Mouse (Mus musculus) layer of hippocampus, adult 2 months (tissue): ENCODE data around the gene Ppp6r1. TPM values are rescaled to one million over a fixed set of nuclear protein-coding genes. Genes with fewer than 3 reads are reported as not detected.

Source experiments
- DNase-seq, 2 experiments: peaks; one replicate each; pipeline ENCODE4 v3.0.0; 2022; ENCODE audit warnings: low spot score in 2 of 2
- H3K27ac ChIP-seq: fragments of 200-600 bp; 2 replicates; pipeline ENCODE4 v1.8.1; 2022
- H3K4me3 ChIP-seq: fragments of 200-600 bp; 2 replicates; pipeline ENCODE4 v1.8.1; 2022; ENCODE audit warnings: mild to moderate bottlenecking
- CTCF ChIP-seq: fragments of 200-600 bp; conservative IDR thresholded peaks from 2 replicates; pipeline ENCODE4 v1.8.1; 2022; ENCODE audit warnings: antibody characterized with exemption, mild to moderate bottlenecking, moderate library complexity
- long read RNA-seq, 2 experiments: library from polyadenylated mRNA; stranded (forward); transcript quantifications; one replicate each; pipeline ENCODE4 v2.0.0; 2021; ENCODE audit warnings: borderline mapping rate in 2 of 2
- total RNA-seq, 2 experiments: library from RNA; stranded (reverse); gene quantifications; 2 replicates each; pipeline ENCODE4 v1.2.3; 2021

Ppp6r1 gene
- total RNA-seq: 100 to 1,000 TPM; 133 to 134 TPM
- long read RNA-seq, experiment 1, transcript Ppp6r1-201 (24 exons, 3,862 nt): major isoform, 60 of 85 reads
- long read RNA-seq, experiment 1, partial matches to known transcripts: 6 of 85 reads
- long read RNA-seq, experiment 1, other reads (novel, unspliced or antisense): 19 of 85 reads
- long read RNA-seq, experiment 2, transcript Ppp6r1-201 (24 exons, 3,862 nt): major isoform, 83 of 124 reads
- long read RNA-seq, experiment 2, partial matches to known transcripts: 11 of 124 reads
- long read RNA-seq, experiment 2, other reads (novel, unspliced or antisense): 30 of 124 reads

DNA sequence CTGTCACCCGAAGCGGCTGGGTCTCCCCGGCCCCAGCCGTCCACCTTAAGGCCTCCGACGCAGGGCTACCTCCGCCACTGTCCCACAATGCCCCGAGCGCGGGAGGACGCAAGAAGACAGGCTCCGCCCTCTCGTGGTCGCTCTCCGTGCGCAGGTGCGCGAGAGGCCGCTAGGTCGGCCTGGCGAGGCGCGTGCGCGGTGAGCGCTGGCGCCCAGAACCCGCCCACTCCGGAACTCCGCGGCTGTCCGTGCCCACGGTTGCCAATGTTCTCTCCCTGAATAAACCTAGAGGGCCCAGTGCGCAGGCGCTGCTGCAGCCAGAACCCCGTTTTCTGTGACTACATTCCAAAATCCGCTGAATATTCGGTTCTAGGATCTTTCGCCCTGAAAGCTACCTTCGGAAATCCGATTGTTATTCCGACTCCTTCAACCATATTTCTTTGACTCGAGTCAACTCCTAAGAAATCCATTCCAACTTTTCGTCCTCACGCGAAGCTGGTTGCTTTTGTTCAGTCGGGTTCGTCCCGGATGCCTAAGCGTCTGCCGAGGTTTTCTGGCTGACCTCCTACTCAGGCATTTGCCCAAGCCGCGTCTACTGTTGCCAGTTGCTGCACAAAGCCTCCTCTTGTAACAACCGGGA, at the start of gene Ppp6r1:
Ppp6r1 (minus strand) TSS at position 108 of the 640 bp plus-strand sequence.
- peak within 1 kb of the TSS; percentile 100 for H3K27ac ChIP-seq
- TF ChIP-seq CTCF: peak; percentile 72
- peak; percentile 97 to 98 for DNase-seq
- H3K4me3 ChIP-seq: peak within 1 kb of the TSS; percentile 76

DNA sequence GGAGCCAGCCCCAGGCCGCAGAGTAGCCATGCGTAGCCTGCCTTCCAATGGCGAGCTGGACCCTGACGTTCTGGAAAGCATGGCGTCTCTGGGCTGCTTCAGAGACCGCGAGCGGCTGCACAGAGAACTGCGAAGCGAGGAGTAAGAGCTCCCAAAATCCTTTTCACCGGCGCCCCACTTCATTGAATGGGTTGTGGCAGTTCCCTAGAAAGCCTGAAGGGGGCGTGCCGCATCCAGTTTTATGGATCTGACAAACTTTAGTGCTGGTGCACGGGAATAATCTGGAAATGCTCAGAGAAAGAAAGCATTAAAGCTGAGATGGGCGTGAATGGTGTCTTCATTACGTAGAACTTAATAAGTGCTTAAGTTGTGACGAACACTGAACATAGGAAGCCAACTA, 46.3 kb upstream of the Ppp6r1 start:
- H3K4me3 ChIP-seq: no peak overlapping the region
- no peak overlapping the region for H3K27ac ChIP-seq
- peak; percentile 87 for TF ChIP-seq CTCF
- peak in 1 of 2 experiments; percentile 51 for DNase-seq

DNA sequence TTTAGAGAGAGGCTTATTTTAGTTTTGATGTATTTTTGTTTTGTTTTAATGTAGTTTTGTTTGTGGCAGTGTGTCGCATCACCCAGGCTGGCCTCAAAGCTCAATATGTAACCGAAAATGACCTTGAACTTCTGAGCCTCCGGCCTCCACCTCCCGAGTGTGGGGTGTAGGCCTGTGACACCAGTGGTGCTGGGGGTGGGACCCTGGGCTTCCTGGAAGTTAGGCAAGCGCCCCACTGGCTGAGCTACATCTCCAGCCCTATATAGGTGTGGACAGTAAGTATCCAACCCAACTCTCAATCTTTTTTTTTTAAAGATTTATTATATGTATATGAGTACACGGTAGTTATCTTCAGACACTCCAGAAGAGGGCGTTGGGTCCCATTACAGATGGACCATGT, 44.4 kb upstream of the Ppp6r1 start:
- TF ChIP-seq CTCF: no peak
- no peak for DNase-seq
- Histone ChIP-seq H3K4me3 (no peak overlapping the region), H3K27ac (peak overlapping the region; percentile 33; the same call in 1 of the 2 replicates)

DNA sequence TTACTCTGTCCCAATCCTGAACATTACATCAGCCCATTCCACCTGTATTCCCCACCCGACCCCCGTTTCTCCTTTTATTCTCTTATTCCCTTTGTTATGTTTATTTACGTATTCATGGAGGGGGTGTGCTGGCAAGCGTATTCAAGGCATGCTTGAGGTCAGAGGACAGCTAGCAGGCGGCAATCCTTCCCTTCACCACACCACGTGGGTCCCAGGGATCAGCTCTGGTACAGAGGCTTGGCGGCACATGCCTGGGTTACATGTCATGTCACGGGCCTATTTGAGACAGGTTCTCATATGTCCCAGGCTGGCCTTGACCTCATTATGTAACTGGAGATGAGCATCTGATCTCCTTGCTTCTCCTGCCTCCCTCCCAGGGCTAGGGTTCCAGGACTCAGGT, 43.5 kb upstream of the Ppp6r1 start:
- TF ChIP-seq CTCF: no peak
- Histone ChIP-seq H3K4me3 (no peak overlapping the region), H3K27ac (peak overlapping the region; percentile 33)
- DNase-seq: no peak

DNA sequence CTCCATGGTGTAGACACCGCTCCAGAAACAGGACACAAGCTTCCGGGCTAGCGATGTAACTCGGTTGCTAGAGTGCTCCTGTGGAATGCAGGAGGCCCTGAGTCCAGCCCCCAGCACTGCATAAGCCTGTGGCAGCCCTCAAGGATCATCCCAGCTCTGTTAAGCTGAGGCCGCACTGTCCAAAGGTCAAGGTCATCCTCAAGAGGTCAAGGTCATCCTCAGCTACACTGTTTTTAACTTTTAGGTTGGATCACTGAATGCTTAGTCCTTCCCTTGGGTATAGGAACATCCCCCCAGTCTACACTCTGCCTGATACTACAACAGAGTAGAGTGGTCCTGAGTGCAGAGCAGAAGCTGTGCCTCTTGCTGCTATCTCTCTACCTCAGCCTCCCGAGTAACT, 34.2 kb upstream of the Ppp6r1 start:
- DNase-seq: no peak
- no peak overlapping the region for H3K27ac ChIP-seq
- TF ChIP-seq CTCF: no peak
- H3K4me3 ChIP-seq: no peak overlapping the region

DNA sequence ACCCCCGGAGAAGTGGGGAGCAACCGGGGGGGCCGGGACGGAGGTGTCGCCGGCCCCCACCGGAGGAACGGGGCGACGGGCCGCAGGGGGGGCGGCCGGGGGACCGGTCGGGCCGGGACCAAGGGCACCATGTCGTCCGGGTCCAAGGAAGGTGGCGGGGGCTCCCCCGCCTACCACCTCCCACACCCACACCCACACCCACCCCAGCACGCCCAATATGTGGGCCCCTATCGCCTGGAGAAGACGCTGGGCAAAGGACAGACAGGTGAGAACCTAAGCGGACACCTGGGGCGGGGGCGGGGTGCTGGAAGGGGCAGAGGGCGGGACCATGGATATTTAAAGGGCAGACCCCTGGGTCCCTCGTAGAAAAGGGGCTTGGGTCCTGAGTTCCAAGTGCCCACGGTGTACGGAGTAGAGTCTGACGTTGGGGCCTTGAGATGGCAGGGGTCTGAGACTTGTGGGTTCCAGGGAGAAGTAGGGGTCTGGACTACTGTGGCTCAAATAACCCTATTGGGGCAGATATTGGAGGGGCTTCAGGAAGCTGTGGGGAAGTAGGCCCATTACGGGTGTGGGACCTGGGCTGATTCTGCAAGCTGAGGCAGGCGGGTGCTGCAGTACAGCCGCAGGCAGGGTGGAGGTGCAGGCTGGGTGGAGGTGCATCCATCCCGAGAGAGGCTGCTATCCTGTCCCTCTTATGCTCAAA, 32.3 kb upstream of the Ppp6r1 start:
- peak; percentile 19 for TF ChIP-seq CTCF
- DNase-seq: no peak
- peak overlapping the region; percentile 95 for H3K27ac ChIP-seq
- H3K4me3 ChIP-seq: peak overlapping the region; percentile 66

DNA sequence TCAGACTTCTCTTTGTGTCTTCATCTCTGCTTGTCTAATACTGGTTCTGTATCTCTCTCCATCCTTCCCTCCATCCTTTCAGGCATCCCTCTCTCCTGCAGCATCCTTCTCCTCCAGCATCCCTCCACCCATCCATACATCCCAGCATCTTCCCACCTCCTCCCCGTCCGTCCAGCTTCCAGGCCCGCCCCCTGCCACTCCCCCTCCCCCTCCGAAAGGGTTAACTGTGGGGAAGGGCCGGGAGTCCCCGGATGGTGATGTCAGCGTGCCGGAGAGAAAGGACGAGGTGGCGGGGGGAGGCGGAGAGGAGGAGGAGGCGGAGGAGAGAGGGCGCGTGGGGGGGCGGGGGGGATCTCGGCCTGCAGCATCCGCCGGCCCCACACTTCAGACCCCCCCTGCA, 31.6 kb upstream of the Ppp6r1 start, which contains the start of gene Brsk1:
Brsk1 (plus strand) TSS at position 218 of the 400 bp plus-strand sequence.
- peak within 1 kb of the TSS; percentile 95 for H3K27ac ChIP-seq
- peak; percentile 86 to 88 for DNase-seq
- no peak for TF ChIP-seq CTCF
- peak within 1 kb of the TSS; percentile 66 for H3K4me3 ChIP-seq

DNA sequence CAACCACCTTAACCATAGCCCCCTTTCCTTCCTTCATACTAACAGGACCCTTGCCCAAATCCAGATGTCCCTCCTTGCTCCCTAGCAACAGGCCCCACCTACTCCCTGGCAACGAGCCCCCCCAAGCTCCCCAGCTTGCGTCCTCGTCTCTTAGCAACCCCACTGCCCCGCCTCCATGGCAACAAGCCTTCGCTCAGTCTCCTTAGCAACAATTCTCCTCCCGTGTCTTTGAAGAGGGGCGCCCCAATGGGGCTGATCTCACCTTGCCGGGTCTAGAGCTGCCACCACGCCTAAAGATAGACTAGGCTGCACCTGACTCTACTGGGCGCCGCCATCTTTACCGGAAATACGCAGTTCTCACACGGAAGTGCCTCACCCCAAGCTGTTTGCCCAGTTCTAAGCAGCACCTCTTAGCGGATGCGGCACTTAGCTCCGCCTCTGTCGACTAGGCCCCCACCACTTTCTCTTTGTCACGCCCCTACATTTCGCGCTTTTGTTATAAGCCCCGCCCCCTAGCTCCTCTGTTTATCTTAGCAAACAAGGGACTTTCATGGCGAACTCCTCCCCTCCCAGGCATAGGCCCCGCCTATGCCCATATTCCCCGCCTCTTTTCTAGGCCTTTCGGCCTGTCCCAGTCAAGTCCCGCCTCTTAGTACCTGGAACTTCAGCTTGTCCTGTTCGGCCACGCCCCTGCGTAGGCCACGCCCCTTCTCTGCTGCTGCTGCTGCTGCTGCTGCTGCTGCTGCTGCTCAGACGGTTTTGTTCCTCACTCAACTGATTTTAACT, 26.0 kb upstream of the Ppp6r1 start, which contains the start of gene Hspbp1:
Hspbp1 (minus strand) TSS at position 437 of the 786 bp plus-strand sequence.
- peak within 1 kb of the TSS; percentile 63 for H3K4me3 ChIP-seq
- TF ChIP-seq CTCF: 0 out of 2 replicates have a peak, but pooled peaks have one; percentile 8
- peak; percentile 86 to 93 for DNase-seq
- peak within 1 kb of the TSS; percentile 89 for H3K27ac ChIP-seq

DNA sequence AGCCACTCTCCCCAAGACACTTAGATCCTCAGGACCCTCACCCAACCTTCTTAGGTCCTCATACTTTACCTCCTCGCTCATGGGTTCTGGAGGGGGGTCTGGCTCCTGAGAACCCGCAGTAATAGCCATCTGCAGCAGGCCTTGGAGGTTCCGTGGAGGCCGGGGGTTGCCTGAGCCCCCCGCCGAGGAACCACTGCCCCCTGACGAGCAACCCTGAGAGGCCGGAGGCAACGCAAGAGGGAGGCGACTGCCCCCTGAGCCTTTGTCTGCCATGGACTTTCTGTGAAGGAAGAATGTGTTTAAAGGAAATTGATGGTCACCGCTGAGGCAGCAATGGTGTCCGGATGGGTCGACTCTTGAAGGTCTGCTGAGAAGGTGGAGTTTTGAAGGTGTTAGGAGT, 25.4 kb upstream of the Ppp6r1 start:
- Histone ChIP-seq H3K4me3 (peak overlapping the region; percentile 63), H3K27ac (peak overlapping the region; percentile 89)
- DNase-seq: no peak
- TF ChIP-seq CTCF: no peak

DNA sequence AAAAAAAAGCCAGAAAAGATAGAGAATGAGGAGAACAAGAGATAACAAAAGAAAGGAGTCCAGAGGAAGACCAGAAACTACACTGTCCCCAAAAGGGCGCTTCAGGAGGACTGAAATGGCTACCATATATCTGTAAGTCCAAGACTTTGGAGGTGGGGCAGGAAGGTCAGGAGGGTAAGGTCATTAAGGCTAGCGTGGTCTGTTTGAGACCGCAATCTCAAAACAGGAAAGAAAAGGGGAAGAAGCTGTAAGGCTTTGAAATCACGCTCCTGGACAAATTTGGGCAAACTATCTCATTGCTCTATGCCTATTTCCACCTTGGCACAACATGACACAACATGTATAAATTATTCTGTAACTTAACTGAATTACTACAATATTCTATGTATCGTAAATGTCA, 24.5 kb upstream of the Ppp6r1 start:
- no peak for TF ChIP-seq CTCF
- no peak for DNase-seq
- Histone ChIP-seq H3K27ac (no peak overlapping the region), H3K4me3 (no peak overlapping the region)

DNA sequence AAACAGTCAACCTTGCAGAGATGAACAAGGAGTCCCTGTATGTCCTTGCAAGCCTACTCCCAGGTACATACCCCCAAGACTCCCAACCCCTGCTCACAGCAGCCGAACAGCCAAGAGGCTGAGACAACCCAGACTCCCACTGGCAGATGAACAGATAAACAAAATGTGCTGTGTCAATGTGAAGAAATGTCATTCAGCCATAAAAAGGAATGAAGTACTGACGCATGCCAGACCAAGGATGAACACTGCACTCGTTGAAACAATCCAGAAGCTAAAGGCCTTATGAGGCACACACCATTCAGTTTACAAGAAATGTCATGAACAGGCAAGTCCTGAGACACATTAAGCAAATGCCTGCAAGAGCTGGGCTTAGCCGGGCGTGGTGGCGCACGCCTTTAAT, 16.4 kb upstream of the Ppp6r1 start:
- TF ChIP-seq CTCF: no peak
- DNase-seq: no peak
- no peak overlapping the region for H3K4me3 ChIP-seq
- H3K27ac ChIP-seq: no peak overlapping the region

DNA sequence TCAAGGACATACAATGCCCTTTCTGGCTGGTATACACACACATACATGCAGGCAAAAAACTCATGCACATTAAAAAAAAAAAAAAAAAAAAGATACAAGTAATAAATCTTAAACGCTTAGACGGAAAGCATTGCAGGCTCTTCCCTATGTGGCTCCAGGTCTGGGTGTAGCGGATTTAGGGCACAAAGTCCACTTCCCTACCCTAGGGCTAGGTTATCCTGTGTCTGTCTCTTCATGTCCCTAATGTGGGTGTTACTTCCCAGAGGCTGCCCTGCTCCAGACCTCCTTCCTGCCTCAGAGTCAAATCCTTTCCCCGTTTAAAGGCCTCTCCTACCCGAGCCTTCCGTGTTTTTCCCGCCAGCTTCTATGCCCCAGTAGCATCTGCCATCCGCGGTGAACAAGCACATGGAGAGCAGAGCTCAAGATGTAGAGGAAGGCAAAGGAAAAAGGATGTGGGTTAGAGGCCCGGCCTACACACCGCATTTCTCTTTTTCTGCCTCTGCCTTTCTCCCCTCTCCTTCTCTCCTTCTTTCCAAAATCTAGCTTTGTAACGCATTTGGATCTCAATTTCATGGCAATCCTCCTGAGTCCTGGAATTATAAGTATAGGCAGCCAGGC, 15.4 kb upstream of the Ppp6r1 start:
- no peak for DNase-seq
- Histone ChIP-seq H3K4me3 (no peak overlapping the region), H3K27ac (no peak overlapping the region)
- TF ChIP-seq CTCF: no peak
